Mouse (Mus musculus) embryo, embryonic 11 days (tissue): ENCODE measurements around the gene Atp2a3.

Source experiments
- DNase-seq: peaks from one replicate; pipeline ENCODE4 v3.0.0-alpha.2; 2015

Atp2a3 gene

GRCm38 (mm10) chr11:72961072-72961980 lies at the start of gene Atp2a3:
TSS of gene Atp2a3 (plus strand) at chr11:72961169.
- no peak for DNase-seq

- no peak for DNase-seq
Observed at GRCm38 (mm10) chr11:72917299-72917996, 43.5 kb upstream of the Atp2a3 start.

GRCm38 (mm10) chr11:72923116-72923515 lies 37.9 kb upstream of the Atp2a3 start:
- DNase-seq, result peak; percentile 12

GRCm38 (mm10) chr11:72924458-72924857 lies 36.5 kb upstream of the Atp2a3 start:
- no peak for DNase-seq

GRCm38 (mm10) chr11:72925067-72925466 lies 35.9 kb upstream of the Atp2a3 start:
- DNase-seq, result no peak

- DNase-seq, result peak; percentile 83
Observed at GRCm38 (mm10) chr11:72926226-72926890, 34.6 kb upstream of the Atp2a3 start.

GRCm38 (mm10) chr11:72928516-72928915 lies 32.5 kb upstream of the Atp2a3 start:
- DNase-seq, result no peak

GRCm38 (mm10) chr11:72940208-72941143 lies 20.5 kb upstream of the Atp2a3 start:
- DNase-seq, result peak; percentile 61

- DNase-seq, result peak; percentile 37
Observed at GRCm38 (mm10) chr11:72944996-72945793, 15.8 kb upstream of the Atp2a3 start.

GRCm38 (mm10) chr11:72945875-72946559 lies 15.0 kb upstream of the Atp2a3 start:
- no peak for DNase-seq

- DNase-seq, result no peak
Observed at GRCm38 (mm10) chr11:72946560-72947119, 14.3 kb upstream of the Atp2a3 start.

GRCm38 (mm10) chr11:72947840-72948239 lies 13.1 kb upstream of the Atp2a3 start:
- DNase-seq, result no peak

GRCm38 (mm10) chr11:72948254-72948653 lies 12.7 kb upstream of the Atp2a3 start:
- no peak for DNase-seq

- DNase-seq, result no peak
Observed at GRCm38 (mm10) chr11:72951137-72952000, 9.6 kb upstream of the Atp2a3 start.

- DNase-seq, result no peak
Observed at GRCm38 (mm10) chr11:72952226-72952625, 8.7 kb upstream of the Atp2a3 start.

GRCm38 (mm10) chr11:72952697-72953096 lies 8.3 kb upstream of the Atp2a3 start:
- no peak for DNase-seq

- no peak for DNase-seq
Observed at GRCm38 (mm10) chr11:72953116-72953439, 7.9 kb upstream of the Atp2a3 start.

GRCm38 (mm10) chr11:72953440-72954151 lies 7.4 kb upstream of the Atp2a3 start:
- no peak for DNase-seq

- no peak for DNase-seq
Observed at GRCm38 (mm10) chr11:72954216-72954615, 6.8 kb upstream of the Atp2a3 start.
